Mouse (Mus musculus) bone marrow, adult 2 months (tissue): Measurements from ENCODE around the gene Zfp949.

ENCODE experiments used
- CTCF ChIP-seq: fragments of 200-500 bp; IDR thresholded peaks from 2 replicates; pipeline ENCODE4 v1.5.1; 2011; ENCODE audit warnings: low read length, control low read depth; ENCODE audit not compliant: control insufficient read depth, insufficient read depth
- POLR2A ChIP-seq: fragments of 200-500 bp; IDR thresholded peaks from 2 replicates; pipeline ENCODE4 v1.6.1; 2011; ENCODE audit warnings: low read depth, mild to moderate bottlenecking, control low read depth, low read length, borderline replicate concordance; ENCODE audit not compliant: control insufficient read depth

- no peak for TF ChIP-seq CTCF
- no peak for TF ChIP-seq POLR2A
Measured at GRCm38 (mm10) chr9:88542816-88543215, 5.0 kb upstream of the Zfp949 start.
